ENCODE assay signal across 8 mouse cellular contexts in the genomic region with DNA sequence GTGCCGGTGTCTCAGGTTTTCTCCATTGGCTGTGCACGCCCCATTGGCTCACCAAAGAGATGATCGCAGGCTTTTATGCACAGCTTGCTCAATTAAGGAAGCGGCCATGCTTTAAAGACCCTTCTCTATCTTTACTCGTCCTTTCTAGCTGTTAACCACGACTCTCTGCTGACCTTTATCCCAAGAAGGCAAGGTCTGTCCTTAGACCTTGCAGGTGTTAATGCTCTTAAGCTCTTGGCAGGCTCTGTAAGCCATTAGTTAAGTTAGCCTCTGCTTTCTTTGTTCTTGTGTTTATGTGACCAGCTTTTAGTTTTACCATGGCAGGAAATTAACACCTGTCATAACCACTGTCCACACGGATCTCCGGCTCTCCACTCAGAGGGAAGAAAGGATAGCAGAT. TPM values are rescaled to one million over a fixed set of nuclear protein-coding genes. Genes with fewer than 3 reads are reported as not detected.
DNase-seq lines count a peak whose midpoint lies in the region; ATAC-seq and TF ChIP-seq lines count a peak whose summit lies in the region.

No protein-coding gene starts in this region.

- ATAC-seq in heart, embryonic 15.5 days (replicated peaks; ENCODE audit: insufficient number of reproducible peaks, insufficient read depth, low FRiP score, low read depth), result no peak
- ATAC-seq in intestine, embryonic 16.5 days, result no peak
- ATAC-seq in midbrain, embryonic 15.5 days (replicated peaks), result no peak
- ATAC-seq in cerebellum, adult (ENCODE audit: insufficient number of reproducible peaks, low FRiP score, low TSS enrichment), result no peak

- H3K27me3 ChIP-seq in heart, embryonic 15.5 days, result no peaks in the 10 kb centered on the region
- H3K27me3 ChIP-seq in intestine, embryonic 16.5 days (replicated peaks; ENCODE audit: control insufficient read depth, insufficient read depth, low read length), result no peaks in the 10 kb centered on the region
- H3K27me3 ChIP-seq in midbrain, embryonic 15.5 days (replicated peaks), result no peaks in the 10 kb centered on the region

- no peak for DNase-seq in heart, adult 9 months (ENCODE audit: low spot score in 2 of 2)
- DNase-seq in adrenal gland, postnatal 10 days, result no peak
- no peak for DNase-seq in embryo, embryonic 10.5 days (ENCODE audit: low spot score)

- H3K36me3 ChIP-seq in heart, embryonic 15.5 days, result no peaks in the 10 kb centered on the region
- no peaks in the 10 kb centered on the region for H3K36me3 ChIP-seq in intestine, embryonic 16.5 days (ENCODE audit: control insufficient read depth, insufficient read depth, low read length)
- no peaks in the 10 kb centered on the region for H3K36me3 ChIP-seq in midbrain, embryonic 15.5 days (replicated peaks)

- no peak for TF ChIP-seq POLR2A in cortical plate, adult 2 months (IDR thresholded peaks at IDR 0.05; ENCODE audit: extremely low read depth, insufficient read depth, low read length)

- H3K9me3 ChIP-seq in heart, embryonic 15.5 days (replicated peaks), result no peaks in the 10 kb centered on the region
- H3K9me3 ChIP-seq in intestine, embryonic 16.5 days (ENCODE audit: control insufficient read depth, low read length), result no peaks in the 10 kb centered on the region
- H3K9me3 ChIP-seq in midbrain, embryonic 15.5 days, result no peaks in the 10 kb centered on the region

- no peak for TF ChIP-seq CTCF in cortical plate, adult 2 months (IDR thresholded peaks at IDR 0.05; ENCODE audit: extremely low read depth, insufficient read depth, low read length)

- H3K27ac ChIP-seq in heart, embryonic 15.5 days, result no peak overlapping the region
- H3K27ac ChIP-seq in cortical plate, adult 2 months (ENCODE audit: insufficient read depth, low read length), result no peak overlapping the region
- H3K27ac ChIP-seq in intestine, embryonic 16.5 days (ENCODE audit: low read length), result peak overlapping the region; percentile 38; the same call in 1 of the 2 replicates
- H3K27ac ChIP-seq in midbrain, embryonic 15.5 days, result no peak overlapping the region

- peak overlapping the region; percentile 79 for H3K4me2 ChIP-seq in heart, embryonic 15.5 days
- H3K4me2 ChIP-seq in intestine, embryonic 16.5 days (ENCODE audit: low read depth, low read length), result peak overlapping the region; percentile 65
- peak overlapping the region; percentile 92 for H3K4me2 ChIP-seq in midbrain, embryonic 15.5 days

- peaks cover 23% of the 10 kb centered on the region for H3K4me1 ChIP-seq in heart, embryonic 15.5 days (replicated peaks)
- peaks cover 3% of the 10 kb centered on the region for H3K4me1 ChIP-seq in cortical plate, adult 2 months (ENCODE audit: control insufficient read depth, insufficient read depth, low read length)
- peaks cover 12% of the 10 kb centered on the region for H3K4me1 ChIP-seq in intestine, embryonic 16.5 days (ENCODE audit: control insufficient read depth, insufficient read depth, low read length)
- H3K4me1 ChIP-seq in midbrain, embryonic 15.5 days, result peaks cover 27% of the 10 kb centered on the region

- peak overlapping the region; percentile 87; the same call in 1 of the 2 replicates for H3K4me3 ChIP-seq in heart, embryonic 15.5 days
- H3K4me3 ChIP-seq in cortical plate, adult 2 months (ENCODE audit: insufficient read depth, low read length), result peak overlapping the region; percentile 80
- H3K4me3 ChIP-seq in intestine, embryonic 16.5 days (ENCODE audit: low read length), result peak overlapping the region; percentile 71
- H3K4me3 ChIP-seq in midbrain, embryonic 15.5 days, result peak overlapping the region; percentile 90

- H3K9ac ChIP-seq in heart, embryonic 15.5 days, result 0 out of 2 replicates have a peak overlapping the region, but pooled peaks have one; percentile 97
- peak overlapping the region; percentile 82 for H3K9ac ChIP-seq in intestine, embryonic 16.5 days (ENCODE audit: low read depth, low read length)
- peak overlapping the region; percentile 95 for H3K9ac ChIP-seq in midbrain, embryonic 15.5 days

- WGBS in heart, embryonic 15.5 days, result 76% methylated on average over 8 of the region's 8 CpGs
- 64% methylated on average over 8 of the region's 8 CpGs for WGBS in intestine, embryonic 16.5 days
- 44% methylated on average over 8 of the region's 8 CpGs for WGBS in midbrain, embryonic 15.5 days

RNA-seq across cellular contexts. Expression of gene Rars2, which starts 1.4 kb away (rescaled TPM):
- polyA plus RNA-seq in heart, embryonic 15.5 days (2015; fragmentation: Nextera tagmentation; extraction: Ambion mirVana), result 45.4 and 49.0 TPM in 2 replicates
- 25.7 and 27.4 TPM in 2 replicates for polyA plus RNA-seq in cortical plate, adult 2 months (2012; rRNA removed)
- 74.5 and 75.3 TPM in 2 replicates for polyA plus RNA-seq in intestine, embryonic 16.5 days (2015; fragmentation: Nextera tagmentation; extraction: Ambion mirVana)
- 52.6 and 52.8 TPM in 2 replicates for polyA plus RNA-seq in midbrain, embryonic 15.5 days (2015; fragmentation: Nextera tagmentation; extraction: Ambion mirVana)
- total RNA-seq in adrenal gland, postnatal 10 days (2021), result 10 to 100 TPM; 41.6 to 45.8 TPM

RNA-seq across cellular contexts. Expression of gene Orc3, which starts 1.4 kb away (rescaled TPM):
- 58.0 and 63.8 TPM in 2 replicates for polyA plus RNA-seq in heart, embryonic 15.5 days (2015; fragmentation: Nextera tagmentation; extraction: Ambion mirVana)
- polyA plus RNA-seq in cortical plate, adult 2 months (2012; rRNA removed), result 32.8 and 34.8 TPM in 2 replicates
- polyA plus RNA-seq in intestine, embryonic 16.5 days (2015; fragmentation: Nextera tagmentation; extraction: Ambion mirVana), result 64.1 and 69.2 TPM in 2 replicates
- 79.7 and 83.5 TPM in 2 replicates for polyA plus RNA-seq in midbrain, embryonic 15.5 days (2015; fragmentation: Nextera tagmentation; extraction: Ambion mirVana)
- 10 to 100 TPM; 56.3 to 81.0 TPM for total RNA-seq in adrenal gland, postnatal 10 days (2021)
